Mouse (Mus musculus) v-Abl transformed pro-B cells (cell line): ENCODE results near the gene Fam49a.

Experiments used
- in situ Hi-C, 2 experiments: fragments of 400-800 bp; cut with MboI; formaldehyde crosslinking; loops; one replicate each; pipeline ENCODE4 v1.15.1; 2025; ENCODE audit not compliant: unreplicated experiment in 2 of 2

Gene Fam49a

DNA sequence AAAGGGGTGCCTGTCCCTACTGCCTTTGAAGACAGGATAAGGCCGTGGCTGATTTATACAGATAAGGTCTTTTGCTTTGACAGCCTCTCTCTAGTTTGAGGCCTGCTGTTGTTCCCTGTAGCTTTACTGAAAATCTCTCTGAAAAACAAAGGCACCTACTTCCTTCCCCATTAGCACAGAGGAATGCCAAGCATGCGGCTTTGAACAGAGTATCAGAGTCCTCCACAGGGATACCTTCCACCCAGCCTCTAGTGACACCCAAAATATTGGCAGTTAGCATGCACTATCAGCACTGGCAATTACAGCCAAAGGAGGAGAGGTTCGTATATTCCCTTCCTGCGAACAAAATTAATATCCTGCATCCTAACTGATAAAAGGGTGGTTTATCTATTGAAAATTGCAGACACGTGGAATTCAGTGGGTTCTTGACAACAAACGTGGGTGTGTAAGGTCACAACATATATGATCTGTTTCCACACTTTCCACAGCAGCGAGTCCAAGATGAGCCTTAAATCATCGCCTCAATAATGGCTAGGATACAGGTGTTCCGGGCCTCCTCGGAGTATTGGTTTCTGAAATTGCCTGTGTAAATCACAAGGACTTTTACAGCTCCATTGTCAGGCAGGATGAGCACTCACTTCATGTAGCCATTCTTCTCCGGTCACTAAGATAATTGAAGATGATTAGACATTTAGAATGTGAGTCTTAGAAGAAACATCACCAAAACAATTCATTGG, 90.0 kb downstream of the Fam49a start:
- in situ Hi-C loops, result no loop called here

GRCm38 (mm10) chr12:12354115-12354653, 92.2 kb downstream of the Fam49a start:
- in situ Hi-C loops, result no loop called here

DNA sequence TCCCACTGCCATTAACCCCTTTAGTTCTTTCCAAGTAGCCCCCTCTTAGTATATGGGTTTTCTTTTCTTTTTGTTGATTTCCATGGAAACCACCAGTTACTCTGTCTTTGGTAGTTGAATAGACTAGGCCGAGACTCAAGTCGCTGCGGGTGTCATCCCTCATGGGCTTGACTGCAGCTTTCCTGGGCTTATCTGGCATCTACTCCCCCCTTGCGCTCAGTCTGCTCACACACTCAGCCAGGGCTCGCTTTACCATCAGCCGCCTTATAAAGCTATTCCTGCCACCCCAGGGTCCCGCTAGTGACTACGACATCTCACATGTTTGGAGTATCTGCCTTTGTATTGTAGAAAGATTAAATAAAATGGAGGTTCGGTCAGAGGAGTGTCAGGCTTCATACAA, 94.1 kb downstream of the Fam49a start:
- in situ Hi-C loops, result no loop called here

- in situ Hi-C loops, result no loop called here
These were observed 94.5 kb downstream of the Fam49a start for GRCm38 (mm10) chr12:12356463-12356862.

DNA sequence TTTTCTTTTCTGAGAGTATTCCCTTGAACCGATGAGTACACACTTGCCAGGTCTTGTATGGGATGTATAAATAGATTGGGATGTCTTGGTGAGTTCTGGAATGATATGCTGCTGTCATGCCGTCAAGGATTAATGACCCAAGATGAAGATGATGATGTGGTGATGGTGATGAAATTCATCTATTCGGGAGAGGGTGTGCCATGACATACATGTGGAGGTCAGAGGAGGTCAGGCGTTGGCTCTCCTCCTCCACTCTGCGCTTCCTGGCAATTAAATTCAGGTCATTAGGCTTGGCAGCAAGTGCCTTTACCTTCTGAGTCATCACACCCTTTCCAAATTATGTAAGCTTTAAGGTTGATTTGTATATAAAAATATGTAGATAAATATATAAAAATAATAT, 95.0 kb downstream of the Fam49a start:
- in situ Hi-C loops, result no loop called here

DNA sequence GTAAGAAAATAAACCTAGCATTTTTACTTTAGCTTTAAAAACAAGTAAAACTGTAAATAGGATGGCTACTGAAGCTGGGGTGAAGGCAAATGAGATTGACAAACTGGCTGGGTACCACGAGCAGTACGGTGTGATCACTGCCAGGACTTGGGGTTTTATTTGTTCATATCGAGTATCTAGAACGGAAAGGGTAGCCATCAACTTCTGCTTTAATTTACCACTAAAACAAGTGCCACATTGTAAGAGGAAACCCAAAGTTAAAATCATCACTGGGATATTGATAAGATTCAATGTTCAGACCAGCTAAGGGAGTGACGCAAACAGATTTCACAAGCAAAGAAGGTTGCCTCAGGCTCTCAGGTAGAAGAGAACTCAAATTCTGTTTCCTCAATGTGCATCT, 98.0 kb downstream of the Fam49a start:
- in situ Hi-C loops, result no loop called here

DNA sequence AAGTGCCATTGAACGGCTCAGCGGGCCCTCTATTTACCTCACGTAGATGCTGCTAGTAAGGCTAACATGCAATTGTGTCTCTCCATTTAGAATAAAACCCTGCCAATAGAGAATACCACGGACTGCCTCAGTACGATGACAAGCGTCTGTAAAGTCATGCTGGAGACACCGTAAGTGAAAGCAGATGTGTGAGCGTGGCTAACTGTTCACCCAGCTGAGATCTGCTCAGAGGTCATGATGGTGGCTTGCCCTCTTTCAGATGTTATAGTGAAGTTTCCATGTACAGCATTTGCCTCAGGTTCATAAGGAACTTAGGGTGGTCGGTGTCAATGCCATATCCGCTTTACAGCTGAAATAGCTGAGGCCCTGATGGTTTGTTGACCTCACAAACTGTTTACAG, 100.4 kb downstream of the Fam49a start:
- in situ Hi-C loops, result no loop called here

GRCm38 (mm10) chr12:12364201-12364600, 102.3 kb downstream of the Fam49a start:
- in situ Hi-C loops, result no loop called here

- in situ Hi-C loops, result no loop called here
These were observed 105.5 kb downstream of the Fam49a start for GRCm38 (mm10) chr12:12367423-12367822.

DNA sequence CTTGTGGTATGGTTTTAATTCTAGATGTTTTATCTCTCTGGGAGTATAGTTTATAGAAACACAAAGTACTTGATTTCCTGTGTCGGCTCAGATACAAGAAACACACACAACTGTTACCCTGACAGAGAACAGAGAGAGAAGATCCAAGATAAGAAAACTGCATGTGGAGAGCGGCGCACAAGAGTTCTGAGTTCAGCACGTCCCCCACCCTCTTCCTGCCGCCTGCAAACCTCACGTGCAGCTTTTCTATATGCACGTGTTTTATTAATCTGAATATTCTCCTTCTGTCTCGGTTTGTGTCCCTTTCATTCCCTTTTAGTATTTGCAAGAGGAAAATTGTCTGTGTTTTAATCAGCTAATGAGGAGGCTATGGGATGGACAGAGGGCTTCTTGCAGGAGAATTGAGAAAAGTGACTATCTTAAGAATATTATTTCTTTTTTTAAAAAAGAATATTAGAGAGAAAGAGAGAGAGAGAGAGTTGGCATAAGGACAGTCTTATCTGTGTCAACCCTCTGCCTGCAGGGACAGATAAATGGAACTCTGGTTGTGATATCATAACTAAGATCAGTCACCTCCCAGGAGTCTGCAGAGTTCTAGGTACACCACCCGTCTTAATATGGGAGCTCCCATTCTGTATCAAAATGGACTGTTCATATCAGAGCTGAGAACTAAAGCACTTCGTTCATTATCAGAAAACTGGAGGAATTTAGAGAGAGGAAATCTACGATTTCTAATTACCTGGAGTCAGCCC, 111.3 kb downstream of the Fam49a start:
- in situ Hi-C loops, result no loop called here

DNA sequence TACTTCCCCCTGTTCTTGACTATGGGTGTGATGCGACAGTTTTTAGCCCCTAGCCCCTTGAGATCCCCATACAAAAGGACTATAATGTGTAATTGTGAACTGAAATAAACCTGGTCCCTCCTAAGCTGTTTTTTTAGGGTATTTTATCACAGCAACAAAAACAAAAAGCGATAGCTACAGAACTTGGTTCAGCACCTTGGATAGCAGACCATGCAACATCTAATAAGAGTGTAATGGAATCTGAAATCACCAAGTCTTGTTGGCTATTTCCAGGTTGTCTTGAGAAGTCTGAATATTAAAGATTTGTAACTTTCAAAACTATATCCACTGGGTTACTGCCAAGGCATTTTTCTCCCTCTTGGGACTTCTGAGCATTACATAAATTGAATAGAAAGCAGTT, 117.1 kb downstream of the Fam49a start:
- in situ Hi-C loops, result loop anchor here in 1 of 2 experiments (25.0 kb wide), 1 partner anchor 1767 kb away; no protein-coding TSS in a partner anchor

GRCm38 (mm10) chr12:12389271-12389670, 127.3 kb downstream of the Fam49a start:
- in situ Hi-C loops, result loop anchor here in 1 of 2 experiments (25.0 kb wide), 1 partner anchor 1777 kb away; no protein-coding TSS in a partner anchor

DNA sequence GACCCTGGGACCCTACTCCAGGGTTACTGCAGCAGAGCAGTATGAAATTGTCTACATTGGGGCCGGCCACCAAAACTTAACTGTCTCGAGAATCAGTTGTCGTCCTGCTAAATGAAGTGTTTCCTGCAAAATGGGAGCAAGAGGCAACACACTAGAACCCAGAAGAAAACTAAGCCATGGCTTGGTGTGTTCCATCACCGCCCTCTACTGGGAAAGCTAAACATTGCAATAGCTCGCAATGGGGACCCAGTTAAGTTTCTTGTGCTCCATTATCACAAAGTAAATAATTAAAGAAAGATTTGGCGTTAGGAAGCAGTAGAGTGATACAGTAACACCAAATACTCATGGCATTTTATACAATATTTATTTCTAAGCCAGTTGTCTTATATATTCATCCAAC, 134.3 kb downstream of the Fam49a start:
- in situ Hi-C loops, result loop anchor here in 1 of 2 experiments (25.0 kb wide), 1 partner anchor 1784 kb away; no protein-coding TSS in a partner anchor

DNA sequence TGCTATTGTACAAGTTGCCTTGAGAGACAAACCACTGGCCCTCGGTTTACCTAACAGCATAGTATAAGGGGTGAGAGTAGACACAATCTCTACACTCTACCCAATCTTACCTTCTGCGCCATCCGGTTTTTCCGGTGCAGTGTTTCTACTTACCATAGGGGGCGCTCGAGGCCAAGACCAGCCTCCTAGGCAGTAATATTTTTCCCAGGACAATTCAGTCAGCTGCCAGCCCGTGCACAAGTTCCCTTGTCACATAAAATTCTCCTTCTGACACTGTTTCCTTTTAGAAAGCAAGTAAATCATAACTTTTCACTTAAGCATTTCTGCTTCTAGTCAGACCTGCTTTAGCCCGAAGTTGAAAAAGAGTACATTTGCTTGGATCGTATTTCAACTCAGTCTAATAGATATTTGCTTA, 139.1 kb downstream of the Fam49a start:
- in situ Hi-C loops, result loop anchor here in 1 of 2 experiments (5.0 kb wide), 1 partner anchor 1799 kb away; no protein-coding TSS in a partner anchor

DNA sequence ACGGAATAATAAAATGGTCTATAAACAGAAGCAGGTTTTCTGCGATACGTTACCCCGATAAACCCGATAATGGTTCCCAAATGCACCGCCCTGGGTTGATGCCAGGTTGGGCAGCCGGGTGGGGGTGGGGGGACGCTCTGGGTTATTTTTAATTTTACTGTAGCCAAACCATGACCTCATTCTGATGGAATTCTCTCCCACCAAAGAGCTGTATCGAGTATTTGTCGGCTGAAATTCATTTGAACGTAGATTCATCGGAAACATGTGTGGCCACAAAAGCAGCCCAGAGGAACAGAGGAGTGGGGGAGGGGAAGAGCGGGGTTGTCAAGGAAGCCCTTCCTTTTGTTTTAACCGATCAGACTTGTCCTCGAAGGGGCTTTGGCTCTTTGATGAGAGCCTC, 139.6 kb downstream of the Fam49a start:
- in situ Hi-C loops, result loop anchor here in 1 of 2 experiments (5.0 kb wide), 1 partner anchor 1799 kb away; no protein-coding TSS in a partner anchor

GRCm38 (mm10) chr12:12405491-12406110, 143.7 kb downstream of the Fam49a start:
- in situ Hi-C loops, result no loop called here

- in situ Hi-C loops, result no loop called here
These were observed 147.1 kb downstream of the Fam49a start for GRCm38 (mm10) chr12:12409044-12409443.

GRCm38 (mm10) chr12:12412674-12413073, 150.7 kb downstream of the Fam49a start:
- in situ Hi-C loops, result loop anchor here (5.0 to 10.0 kb wide), 3 partner anchors 90 to 1098 kb away; no protein-coding TSS in a partner anchor

DNA sequence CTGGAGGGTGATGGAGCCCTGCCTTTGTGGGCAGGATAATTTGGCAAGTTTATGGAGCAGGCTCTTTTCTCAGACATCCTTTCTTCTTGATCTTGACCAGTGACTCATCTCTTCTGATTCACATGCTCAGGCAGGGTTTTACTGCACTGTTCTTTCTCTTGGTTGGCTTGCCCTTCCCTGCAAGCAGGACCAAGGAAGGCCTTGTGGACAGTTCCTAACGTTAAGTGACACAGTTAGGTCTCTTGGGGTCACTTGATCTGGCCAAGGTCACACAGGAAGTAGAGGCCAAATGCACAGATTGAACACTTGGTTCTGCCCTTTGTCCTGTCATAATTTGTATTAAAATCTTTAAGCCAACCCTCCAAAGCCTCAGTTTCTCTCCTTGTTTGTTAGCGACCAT, 158.5 kb downstream of the Fam49a start:
- in situ Hi-C loops, result loop anchor here (5.0 kb wide), 3 partner anchors 517 to 792 kb away; partner anchors contain the start of gene Mycn (in 1 of the 2)

GRCm38 (mm10) chr12:12420841-12421579, 159.1 kb downstream of the Fam49a start:
- in situ Hi-C loops, result loop anchor here (5.0 kb wide), 3 partner anchors 516 to 791 kb away; partner anchors contain the start of gene Mycn (in 1 of the 2)
